Mouse (Mus musculus): ENCODE measurements around the gene Trim3.

The Trim3 gene

DNA sequence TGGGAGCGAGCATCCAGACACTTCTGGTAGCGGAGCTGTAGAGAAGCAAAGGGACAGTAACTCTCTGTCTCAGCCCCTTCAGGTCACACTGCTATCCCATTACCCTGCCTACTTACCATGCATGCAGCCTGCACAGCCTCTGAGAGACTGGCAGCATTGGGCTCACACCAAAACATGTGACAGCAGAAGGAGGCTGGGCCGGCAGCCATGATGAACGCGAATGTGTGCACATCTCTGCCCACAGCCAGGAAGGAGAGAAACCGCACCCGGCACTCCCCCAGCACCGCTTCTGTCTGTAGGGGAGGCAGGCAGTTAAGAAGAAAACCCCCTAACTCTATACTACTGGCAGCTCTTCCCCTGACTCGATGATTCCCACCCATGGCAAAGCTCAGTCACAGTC lies 74.4 kb downstream of the Trim3 start:
- DNase-seq (ENCODE audit: low read depth, low spot score), result no peak

DNA sequence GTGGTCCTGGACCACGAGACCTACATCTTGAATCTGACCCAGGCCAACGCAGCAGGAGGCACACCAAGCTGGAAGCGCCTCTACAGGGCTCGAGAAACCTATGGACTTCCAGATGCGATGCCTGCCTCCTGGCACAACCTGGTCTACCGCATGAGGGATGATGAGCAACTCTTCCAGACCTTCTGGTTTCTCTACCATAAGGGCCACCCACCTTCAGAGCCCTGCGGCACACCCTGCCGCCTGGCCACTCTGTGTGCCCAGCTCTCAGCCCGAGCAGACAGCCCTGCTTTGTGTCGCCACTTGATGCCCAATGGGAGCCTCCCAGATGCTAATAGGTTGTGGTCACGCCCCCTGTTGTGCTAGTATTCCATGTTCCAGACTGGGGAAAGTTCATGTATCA lies 75.7 kb downstream of the Trim3 start:
- DNase-seq (ENCODE audit: low read depth, low spot score), result no peak

DNA sequence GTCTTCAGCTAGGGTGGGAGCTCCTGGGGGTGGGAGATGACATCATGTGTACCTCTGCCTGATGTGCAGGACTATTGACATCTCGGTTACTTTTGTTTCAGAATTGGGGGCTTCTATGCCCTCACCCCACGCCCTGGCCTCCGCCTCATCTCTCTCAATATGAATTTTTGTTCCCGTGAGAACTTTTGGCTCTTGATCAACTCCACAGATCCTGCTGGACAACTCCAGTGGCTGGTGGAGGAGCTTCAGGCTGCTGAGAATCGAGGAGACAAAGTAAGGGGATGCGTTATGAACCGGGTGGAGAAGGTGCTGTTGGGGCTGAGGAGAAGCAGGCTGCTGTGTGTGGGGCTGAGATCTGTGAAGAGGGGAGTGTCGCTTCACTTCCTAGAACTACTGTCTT lies 77.0 kb downstream of the Trim3 start:
- no peak for DNase-seq (ENCODE audit: low read depth, low spot score)

DNA sequence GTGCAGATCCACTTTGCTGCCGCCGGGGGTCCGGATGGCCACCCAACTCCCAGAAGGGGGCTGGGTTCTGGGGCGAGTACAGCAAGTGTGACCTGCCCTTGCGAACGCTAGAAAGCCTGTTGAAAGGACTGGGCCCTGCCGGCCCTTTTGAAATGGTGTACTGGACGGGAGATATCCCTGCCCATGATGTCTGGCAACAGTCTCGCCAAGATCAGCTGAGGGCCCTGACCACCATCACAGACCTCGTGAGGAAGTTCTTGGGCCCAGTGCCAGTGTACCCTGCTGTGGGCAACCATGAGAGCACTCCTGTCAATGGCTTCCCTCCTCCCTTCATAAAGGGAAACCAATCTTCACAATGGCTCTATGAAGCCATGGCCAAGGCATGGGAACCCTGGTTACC lies 77.8 kb downstream of the Trim3 start:
- DNase-seq (ENCODE audit: low read depth, low spot score), result no peak

Measured in mesoderm, embryonic 11.5 days (tissue).